Mouse (Mus musculus): ENCODE results near the gene Il1a. TPM values are rescaled to one million over a fixed set of nuclear protein-coding genes. Genes with fewer than 3 reads are reported as not detected.
A peak's percentile ranks its signal among the peaks of the same experiment; 100 is the strongest.

Gene Il1a
- total RNA-seq, 2 experiments from 2014 or later: 0.40 to 0.63 TPM

DNA sequence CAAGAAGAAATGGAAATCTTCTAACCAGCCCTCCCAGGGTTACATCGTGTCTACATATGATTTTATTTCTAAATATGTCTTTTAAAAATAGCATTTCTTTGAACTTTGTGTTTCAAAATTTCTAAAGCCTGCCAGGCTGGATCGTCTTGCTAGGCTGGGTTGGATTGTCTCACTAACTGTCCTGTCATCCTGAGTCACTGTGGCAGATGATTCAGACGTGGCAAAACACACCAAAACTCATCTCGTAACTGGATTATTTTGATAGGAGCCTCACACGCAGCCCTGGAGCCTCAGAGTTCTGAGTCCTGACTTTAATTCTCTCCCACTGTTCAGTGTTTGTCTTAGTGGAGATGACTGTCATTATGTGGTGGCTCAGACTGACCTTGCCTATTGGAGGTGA lies 46.7 kb downstream of the Il1a start:
- DNase-seq: no peak

DNA sequence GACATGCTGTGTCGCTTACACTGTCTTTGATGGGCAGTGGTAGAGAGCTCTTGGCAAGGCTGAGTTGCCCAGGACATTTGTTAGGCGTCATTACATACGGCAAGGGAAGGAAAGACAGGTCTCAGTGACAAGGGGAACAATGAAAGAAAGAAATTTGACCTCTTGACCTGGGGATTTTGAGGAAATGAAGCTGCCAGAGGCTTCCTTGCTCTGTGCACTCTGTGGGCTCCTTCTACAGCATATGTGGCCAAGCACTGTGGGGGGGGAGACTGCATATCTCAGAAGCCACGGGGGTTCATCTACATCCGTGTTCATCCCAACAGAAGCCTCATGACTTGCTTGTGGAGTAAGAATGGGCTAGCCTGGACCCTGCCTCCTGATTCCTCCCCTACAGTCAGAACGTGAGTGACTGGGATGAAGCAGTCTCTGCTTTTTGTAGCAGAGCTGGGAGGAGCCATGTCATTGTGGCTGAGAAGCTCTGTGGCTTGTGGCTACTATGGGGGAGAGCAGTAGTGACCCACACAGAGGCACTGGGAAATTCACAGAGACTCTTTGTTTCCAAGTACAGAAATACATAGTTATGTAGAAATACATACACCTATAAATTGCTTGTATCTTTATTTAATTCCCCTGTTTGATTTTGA lies 48.5 kb downstream of the Il1a start:
- no peak for DNase-seq

DNA sequence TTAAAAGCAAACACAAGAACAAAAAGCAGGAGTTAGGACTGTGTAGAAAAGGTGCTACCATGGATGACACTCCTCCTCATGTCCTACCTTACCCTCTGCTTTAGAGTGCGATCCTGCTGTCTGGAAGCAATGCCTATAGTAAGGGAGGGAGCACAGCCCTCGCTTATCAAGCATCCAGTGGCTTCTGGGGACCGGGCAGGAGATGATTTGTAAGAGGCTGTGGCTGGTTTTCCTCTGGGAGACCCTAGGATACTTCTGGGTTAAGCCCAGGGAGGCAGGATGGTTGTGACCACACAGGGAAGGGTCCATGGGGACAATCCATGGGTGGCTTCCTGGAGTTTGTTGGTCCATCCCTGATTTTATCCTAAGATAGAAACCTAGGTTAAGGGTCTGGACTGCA lies 49.1 kb downstream of the Il1a start:
- no peak for DNase-seq

DNA sequence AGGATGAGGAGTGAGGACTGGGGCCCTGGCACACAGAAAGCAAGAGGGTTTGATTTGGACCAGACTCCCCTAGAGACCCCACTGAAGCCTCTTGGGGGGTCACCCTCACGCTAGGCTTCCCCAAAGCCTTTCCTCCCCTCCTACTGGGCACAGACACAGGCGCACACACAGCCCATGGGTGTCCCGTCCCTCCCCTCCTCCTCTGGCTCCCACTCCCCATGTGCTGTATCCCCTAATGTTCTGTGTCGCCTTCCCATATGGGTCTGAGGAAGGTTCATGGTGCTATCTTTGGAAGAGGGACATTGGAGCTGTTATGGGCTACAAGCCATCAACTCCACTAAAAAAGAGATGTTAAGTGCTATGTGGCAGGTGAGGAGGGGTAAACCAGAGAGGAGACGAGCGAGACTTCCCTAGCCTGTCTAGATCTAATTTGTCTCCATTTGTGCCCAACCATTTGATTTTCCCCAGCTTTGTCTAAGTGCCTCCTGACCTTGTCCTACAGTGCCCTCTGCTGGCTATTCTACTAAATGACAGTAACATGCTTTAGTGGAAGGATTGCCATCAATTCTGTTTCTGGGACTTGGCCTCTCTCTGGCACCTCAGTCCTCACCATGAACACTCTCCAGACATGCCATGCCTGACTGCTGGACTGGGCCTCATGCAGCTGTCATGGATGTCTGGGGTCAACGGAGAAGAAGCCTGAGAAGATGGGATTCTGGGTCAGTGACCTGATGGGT lies 51.1 kb downstream of the Il1a start:
- peak; percentile 35 to 51 for DNase-seq

DNA sequence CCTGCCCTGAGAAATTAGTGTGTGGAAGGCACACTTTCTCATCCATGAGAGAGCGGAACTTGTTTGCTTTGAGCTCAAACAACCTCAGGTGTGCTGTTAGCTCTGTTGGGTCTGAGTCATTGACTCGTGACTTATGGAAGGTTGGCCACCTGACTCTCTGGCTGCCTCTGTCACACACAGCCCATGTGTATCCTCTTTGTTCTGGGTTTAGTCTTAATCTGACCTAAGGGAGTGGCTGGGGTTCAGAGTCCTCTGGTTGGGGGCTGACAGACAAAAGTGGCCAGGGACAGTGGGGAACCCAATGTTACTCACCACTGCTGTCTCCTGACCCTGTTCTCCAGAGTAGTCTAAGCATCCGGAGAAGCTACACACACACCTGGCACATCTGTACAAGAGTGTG lies 51.7 kb downstream of the Il1a start:
- no peak for DNase-seq

DNA sequence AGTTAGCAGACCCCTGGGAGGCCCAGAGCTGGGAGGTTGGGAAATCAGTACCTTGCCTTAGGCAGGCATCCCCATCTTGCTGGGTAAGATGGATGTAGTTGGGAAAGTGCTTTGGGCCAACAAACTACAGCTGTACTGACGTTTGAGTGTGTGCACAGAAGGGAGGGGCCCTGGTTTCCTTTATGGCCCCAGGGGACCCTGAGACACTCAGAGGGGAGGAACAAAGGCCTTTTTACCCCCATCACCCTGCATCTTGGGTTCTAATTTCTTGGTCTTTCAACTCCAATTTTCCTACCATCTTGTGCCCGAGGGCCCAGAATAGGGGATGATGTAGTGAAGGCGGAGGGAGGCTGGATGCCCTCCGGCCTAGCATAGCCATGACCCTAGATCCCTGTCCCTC lies 53.8 kb downstream of the Il1a start:
- no peak for DNase-seq

DNA sequence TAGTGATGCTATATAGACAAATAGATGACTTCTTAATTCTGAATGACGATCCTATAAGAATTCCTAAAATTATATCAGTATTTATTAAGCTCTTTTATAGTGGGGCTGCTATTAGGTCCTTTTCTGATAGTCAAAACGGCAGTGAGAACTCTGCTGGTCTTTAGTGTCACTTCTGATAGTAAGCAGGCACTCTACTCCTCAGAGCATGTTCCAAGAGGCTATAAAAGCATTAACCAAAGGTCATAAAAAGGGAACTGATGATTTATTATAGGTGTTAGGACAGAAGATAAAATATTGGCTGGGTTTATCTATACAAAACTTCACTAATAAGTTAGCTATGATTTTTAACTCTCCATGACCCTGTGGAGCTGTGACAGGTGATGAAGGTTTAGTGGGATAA lies 55.7 kb downstream of the Il1a start:
- no peak for DNase-seq

DNA sequence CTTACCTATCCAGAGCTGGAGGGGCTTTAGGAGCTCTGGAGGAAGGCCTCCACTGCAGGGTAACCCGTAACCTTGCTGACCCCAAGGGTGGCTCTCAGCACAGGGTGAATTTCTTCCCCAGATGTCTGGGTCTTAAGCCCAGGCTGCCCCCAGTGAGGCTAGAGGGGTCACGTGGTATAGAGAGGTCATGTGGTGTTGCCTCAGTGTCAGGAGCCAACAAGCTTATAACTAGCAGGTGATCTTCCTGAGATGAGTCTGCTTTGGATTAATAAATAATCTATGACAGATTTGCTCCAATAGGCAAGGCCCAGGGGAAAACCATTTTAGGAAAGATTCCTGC lies 56.2 kb downstream of the Il1a start:
- DNase-seq: no peak

DNA sequence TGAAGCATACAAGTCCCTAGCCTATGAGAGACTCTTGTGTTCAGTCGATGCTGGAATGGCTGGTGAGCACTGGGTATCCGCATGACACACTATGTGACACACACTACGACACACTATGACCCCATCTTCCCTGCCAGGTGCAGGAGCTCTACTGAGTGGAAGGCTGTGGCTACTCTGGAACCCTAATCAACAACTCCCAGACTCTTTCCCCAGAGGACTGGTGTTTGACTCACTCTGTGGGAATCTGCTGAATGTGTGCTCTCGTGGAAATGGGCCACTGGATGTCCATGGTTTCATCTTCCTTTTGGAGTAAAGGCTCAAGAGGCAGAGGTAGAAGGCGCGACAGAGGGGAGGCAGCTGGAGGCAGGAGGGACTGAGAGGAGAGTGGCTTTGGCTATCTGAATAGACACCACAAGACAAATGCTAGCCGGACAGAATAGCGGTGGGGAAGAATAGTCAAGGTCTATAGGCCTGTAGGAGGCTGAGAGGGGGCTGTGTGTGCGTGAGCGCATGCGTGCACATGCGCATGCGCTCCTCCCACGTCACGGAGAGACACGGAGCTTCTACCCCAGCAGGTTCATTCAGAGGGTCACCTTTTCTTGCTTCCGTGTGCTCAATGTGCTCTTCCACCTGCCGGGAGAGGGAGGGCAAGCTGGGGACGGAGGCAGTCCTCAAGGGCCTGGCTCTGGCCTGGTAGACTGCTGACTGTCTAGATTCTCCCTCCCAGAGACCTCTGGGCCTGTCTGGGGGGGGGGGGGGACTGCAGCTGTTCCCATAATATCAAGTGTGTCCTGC lies 56.7 kb downstream of the Il1a start:
- DNase-seq: no peak

Other genes with a start within 250 kb of the Il1a start
- 10 to 100 TPM; 32.2 to 33.4 TPM for gene Ttl, start 244.0 kb downstream of the Il1a start, total RNA-seq (2021)
- 10 to 100 TPM; 16.0 to 18.3 TPM for gene Polr1b, start 209.0 kb downstream of the Il1a start, total RNA-seq (2021)
- gene Chchd5, start 180.3 kb downstream of the Il1a start, total RNA-seq (2021): 10 to 100 TPM; 10.8 to 12.4 TPM
- 100 to 1,000 TPM; 115 to 119 TPM for gene Slc20a1, start 111.2 kb downstream of the Il1a start, total RNA-seq (2021)
- gene Ckap2l, start 12.8 kb downstream of the Il1a start, total RNA-seq (2021): under 1 TPM; 0.43 to 0.52 TPM
- gene Il1b, start 61.2 kb upstream of the Il1a start, total RNA-seq (2021): not detected
- under 1 TPM; 0.20 to 0.35 TPM for gene F830045P16Rik, start 226.6 kb upstream of the Il1a start, total RNA-seq (2021)

Measured in layer of hippocampus, postnatal 36 days (tissue).